Mouse (Mus musculus): ENCODE measurements around the gene Hcrt. TPM values are rescaled to one million over a fixed set of nuclear protein-coding genes. Genes with fewer than 3 reads are reported as not detected.

The Hcrt gene
- polyA plus RNA-seq, 1 experiment from 2014 or later, result 2.3 TPM

DNA sequence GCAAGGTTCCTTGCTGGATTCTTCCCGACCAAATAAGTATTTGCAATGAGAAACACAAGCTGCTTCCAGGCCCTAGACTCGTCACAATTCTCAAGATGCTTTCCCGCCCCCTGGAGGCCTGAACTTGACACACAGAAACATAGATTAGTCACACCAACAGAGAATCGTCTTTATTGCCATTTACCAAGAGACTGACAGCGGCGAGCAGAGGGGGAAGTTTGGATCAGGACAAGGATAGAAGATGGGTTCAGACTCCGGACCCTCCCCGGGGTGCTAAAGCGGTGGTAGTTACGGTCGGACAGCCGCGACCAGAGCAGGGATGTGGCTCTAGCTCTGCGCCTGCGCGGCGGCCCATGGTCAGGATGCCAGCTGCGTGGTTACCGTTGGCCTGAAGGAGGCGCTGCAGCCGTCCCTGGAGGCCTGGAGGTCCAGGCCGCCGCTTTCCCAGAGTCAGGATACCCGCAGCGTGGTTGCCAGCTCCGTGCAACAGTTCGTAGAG, 1.1 kb downstream of the Hcrt start:
- H3K4me1 ChIP-seq, result peaks cover 28% of the 10 kb centered on the region
- peak overlapping the region; percentile 52 for H3K4me2 ChIP-seq
- no peaks in the 10 kb centered on the region for H3K9me3 ChIP-seq
- peaks cover 2% of the 10 kb centered on the region; the same call in 1 of the 2 replicates for H3K36me3 ChIP-seq (replicated peaks)
- H3K4me3 ChIP-seq, result peak overlapping the region; percentile 41
- peak overlapping the region; percentile 45 for H3K9ac ChIP-seq
- H3K27me3 ChIP-seq (replicated peaks), result no peaks in the 10 kb centered on the region
- WGBS, result under 1% methylated on average over 27 of the region's 27 CpGs
- peak; percentile 51 for ATAC-seq (replicated peaks)
- H3K27ac ChIP-seq, result 0 out of 2 replicates have a peak overlapping the region, but pooled peaks have one; percentile 48

DNA sequence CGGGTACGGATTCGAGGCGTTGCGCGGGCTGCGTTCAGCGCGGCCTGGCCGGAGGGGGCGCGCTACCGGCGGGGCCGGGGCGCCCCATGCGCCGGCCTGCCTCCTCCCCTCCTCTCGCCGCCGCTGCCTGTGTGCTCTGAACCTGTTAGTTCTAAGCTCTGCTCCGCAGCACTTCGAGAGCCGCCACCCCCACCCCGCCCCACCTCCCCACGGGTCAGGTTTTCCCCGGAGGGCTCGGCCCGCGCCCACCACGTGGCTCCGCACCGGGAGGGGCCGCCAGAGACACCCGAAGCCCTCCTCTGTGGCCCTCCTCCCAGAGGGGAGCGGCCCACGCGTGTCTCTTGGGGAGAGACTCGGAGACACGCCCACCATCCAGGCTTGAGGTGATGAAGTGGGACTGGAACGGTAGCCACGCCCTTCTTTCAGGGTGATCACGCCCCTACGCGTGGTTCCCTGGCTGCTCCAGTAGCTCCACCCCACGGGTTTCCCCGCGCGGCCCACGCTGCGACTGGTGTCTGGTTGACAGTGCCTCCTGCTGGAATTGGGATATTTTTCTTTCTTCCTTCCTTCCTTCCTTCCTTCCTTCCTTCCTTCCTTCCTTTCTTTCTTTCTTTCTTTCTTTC, 3.0 kb downstream of the Hcrt start, which contains the start of gene Kcnh4:
Gene Kcnh4 (minus strand): TSS at position 332 of the 623 bp plus-strand sequence.
- WGBS, result under 1% methylated on average over 48 of the region's 51 CpGs
- H3K27ac ChIP-seq, result peak within 1 kb of the TSS; percentile 74
- ATAC-seq (replicated peaks), result peak; percentile 73

DNA sequence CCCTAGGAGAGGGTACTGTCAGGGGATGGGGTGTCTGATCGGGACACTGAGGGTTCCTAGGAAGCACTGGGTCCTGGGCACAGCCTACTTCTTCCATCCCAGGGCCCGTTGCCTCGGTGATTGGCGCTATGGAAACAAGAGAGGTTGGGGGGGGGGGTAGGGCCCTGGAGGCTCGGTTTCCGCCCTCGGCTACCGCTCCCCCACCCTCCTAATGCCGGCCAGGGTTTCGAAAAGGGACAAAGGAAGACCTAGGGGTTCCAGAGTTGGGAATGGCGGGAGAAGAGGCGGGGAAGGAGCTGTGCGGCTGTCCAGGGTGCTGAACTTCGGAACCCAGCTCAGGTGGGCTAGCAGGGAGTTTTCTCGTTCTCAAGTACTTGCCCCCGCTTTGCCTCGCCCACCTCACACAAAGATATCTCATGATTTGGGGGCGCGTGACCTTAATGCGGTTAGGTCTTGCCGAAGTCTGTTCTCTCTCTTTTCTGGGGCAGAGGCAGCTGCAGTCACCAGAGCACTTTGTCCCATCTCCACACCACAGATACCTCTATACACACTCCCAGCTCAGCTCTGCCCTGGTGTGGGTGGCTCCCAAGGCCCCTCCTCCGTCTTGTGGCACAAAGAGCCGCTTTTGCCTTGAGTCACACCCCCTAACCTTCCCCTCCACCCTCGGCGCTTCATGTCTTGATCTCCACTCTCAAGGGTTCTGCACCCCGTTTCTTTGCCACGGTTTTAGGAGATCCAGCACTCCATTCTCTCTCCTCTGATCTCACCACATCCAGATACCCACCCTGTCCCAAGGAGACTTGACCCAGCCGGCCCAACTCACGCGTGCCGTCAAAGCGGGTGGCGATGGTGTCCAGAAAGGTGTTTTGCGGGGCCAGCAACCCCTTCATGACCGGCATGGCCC, 3.8 kb downstream of the Hcrt start:
- no peaks in the 10 kb centered on the region for H3K9me3 ChIP-seq
- H3K27ac ChIP-seq, result peak overlapping the region; percentile 74
- H3K4me2 ChIP-seq, result peak overlapping the region; percentile 77
- H3K27me3 ChIP-seq (replicated peaks), result no peaks in the 10 kb centered on the region
- H3K4me3 ChIP-seq, result peak overlapping the region; percentile 76
- WGBS, result under 1% methylated on average over 35 of the region's 35 CpGs
- peak; percentile 50 for ATAC-seq (replicated peaks)
- peaks cover 9% of the 10 kb centered on the region; the same call in 1 of the 2 replicates for H3K36me3 ChIP-seq (replicated peaks)
- peaks cover 28% of the 10 kb centered on the region for H3K4me1 ChIP-seq
- H3K9ac ChIP-seq, result peak overlapping the region; percentile 77

More for the DNA sequence above, 3.0 kb downstream of the Hcrt start, which contains the start of gene Kcnh4:
- H3K4me1 ChIP-seq, result peaks cover 28% of the 10 kb centered on the region
- H3K4me3 ChIP-seq, result peak within 1 kb of the TSS; percentile 76
- H3K9ac ChIP-seq, result peak within 1 kb of the TSS; percentile 77
- H3K36me3 ChIP-seq (replicated peaks), result peaks cover 6% of the 10 kb centered on the region; the same call in 1 of the 2 replicates
- H3K9me3 ChIP-seq, result no peaks in the 10 kb centered on the region
- peak within 1 kb of the TSS; percentile 77 for H3K4me2 ChIP-seq
- no peaks in the 10 kb centered on the region for H3K27me3 ChIP-seq (replicated peaks)

DNA sequence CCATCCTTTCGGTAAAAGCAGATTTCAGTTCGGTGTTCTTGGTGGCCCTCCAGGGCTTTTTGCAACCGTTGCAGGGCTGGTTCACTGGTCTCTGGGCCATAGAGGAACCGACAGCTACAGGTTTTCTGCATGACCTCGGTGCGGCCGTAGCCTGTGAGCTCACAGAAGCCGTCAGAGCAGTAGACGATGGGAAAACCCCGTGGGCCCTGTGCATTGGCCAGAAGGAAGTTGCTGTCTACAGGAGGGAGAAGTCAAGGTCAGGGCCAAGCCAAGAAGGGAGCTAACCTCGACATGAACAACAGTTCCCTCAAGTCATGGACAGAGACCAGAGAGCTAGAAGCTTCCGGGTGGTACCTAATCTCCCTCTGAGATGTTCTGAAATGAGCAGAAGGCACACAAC, 5.2 kb downstream of the Hcrt start:
- H3K4me2 ChIP-seq, result peak overlapping the region; percentile 77
- no peak for ATAC-seq (replicated peaks)

DNA sequence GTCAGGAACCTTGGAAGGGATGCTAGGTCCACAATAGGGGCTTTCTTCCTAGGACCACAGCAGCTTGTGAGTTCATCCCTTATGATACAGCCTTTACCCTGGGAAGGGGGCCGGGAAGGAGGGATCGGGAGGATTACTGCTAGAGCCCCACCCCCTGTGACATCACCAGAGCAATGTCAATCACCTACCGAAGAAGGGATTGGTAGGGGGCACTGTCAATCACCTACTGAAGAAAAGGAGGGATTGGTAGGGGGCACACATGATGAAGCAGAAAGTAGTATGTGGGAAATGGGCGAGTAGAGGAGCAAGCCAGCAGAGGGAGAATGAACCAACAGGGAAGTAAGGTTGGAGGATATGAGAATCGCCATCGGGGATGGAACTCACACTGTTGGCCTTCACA, 6.3 kb downstream of the Hcrt start:
- no peak for ATAC-seq (replicated peaks)

More for the DNA sequence above, 5.2 kb downstream of the Hcrt start:
- Histone ChIP-seq H3K27ac (no peak overlapping the region), H3K4me3 (no peak overlapping the region), H3K4me1 (peaks cover 28% of the 10 kb centered on the region), H3K9ac (no peak overlapping the region), H3K36me3 (replicated peaks) (peaks cover 9% of the 10 kb centered on the region; the same call in 1 of the 2 replicates), H3K27me3 (replicated peaks) (no peaks in the 10 kb centered on the region), H3K9me3 (no peaks in the 10 kb centered on the region)
- WGBS, result 90% methylated on average over 12 of the region's 12 CpGs

DNA sequence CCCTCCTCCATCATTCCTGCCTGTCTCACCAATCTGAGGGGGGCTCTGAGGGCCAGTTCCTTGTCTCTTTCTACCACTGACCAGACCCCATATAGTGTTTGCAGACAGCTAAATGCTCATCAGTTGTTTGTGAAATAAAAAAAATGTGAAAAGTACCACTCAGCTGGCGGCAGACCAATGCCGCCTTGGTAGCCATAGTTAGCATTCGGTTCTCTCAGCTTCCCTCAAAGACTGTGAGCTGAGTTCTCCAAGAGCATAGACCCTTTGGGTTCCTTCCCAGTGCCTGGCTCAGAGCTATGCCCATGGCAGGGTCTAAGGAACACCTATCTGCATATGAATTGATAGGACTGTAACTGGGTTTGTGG, 8.1 kb downstream of the Hcrt start:
- peaks cover 16% of the 10 kb centered on the region for H3K36me3 ChIP-seq (replicated peaks)
- 93% methylated on average over 3 of the region's 3 CpGs for WGBS
- peaks cover 18% of the 10 kb centered on the region for H3K4me1 ChIP-seq

More for the DNA sequence above, 6.3 kb downstream of the Hcrt start:
- Histone ChIP-seq H3K4me1 (peaks cover 28% of the 10 kb centered on the region), H3K4me3 (no peak overlapping the region), H3K9me3 (no peaks in the 10 kb centered on the region), H3K4me2 (no peak overlapping the region), H3K9ac (no peak overlapping the region), H3K27ac (no peak overlapping the region), H3K27me3 (replicated peaks) (no peaks in the 10 kb centered on the region), H3K36me3 (replicated peaks) (peaks cover 14% of the 10 kb centered on the region)
- WGBS, result 72% methylated on average over 6 of the region's 6 CpGs

DNA sequence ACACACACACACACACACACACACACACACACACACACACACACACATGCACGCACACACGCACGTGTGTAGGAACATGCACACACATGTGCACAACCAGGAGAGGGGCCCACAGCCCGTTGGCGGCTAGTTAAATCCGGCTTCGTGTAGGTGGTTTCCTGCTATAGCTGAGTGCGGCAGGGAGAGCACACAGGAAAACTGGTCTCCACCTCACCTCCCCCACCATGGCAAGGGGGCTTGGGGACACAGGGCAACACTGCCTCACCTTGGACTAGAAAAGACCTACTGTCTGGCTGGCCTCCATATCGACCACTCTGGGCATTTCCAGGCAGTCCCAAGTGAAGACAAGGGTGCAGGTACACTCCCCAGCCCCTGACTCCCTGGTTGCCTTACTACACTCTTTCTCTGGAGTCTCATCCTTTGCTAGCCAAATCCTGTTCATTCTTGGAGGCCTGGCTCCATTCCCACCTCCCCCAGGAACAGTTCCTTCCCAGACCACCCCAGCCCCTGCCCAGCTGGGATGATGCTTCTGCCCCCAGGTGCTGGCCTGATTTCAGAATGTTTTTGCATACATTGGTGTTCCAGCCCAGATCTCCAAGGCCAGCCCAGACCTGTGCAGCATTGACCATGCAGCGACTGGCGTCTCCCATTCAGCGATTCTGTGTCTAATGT, 8.6 kb downstream of the Hcrt start:
- Histone ChIP-seq H3K27me3 (replicated peaks) (0 out of 2 replicates have a peak, but pooled peaks cover 4% of the 10 kb centered on the region), H3K9ac (no peak overlapping the region), H3K36me3 (replicated peaks) (peaks cover 19% of the 10 kb centered on the region), H3K4me2 (no peak overlapping the region), H3K4me1 (peaks cover 13% of the 10 kb centered on the region), H3K27ac (no peak overlapping the region), H3K9me3 (no peaks in the 10 kb centered on the region), H3K4me3 (no peak overlapping the region)
- 86% methylated on average over 12 of the region's 12 CpGs for WGBS
- ATAC-seq (replicated peaks), result no peak

More for the DNA sequence above, 8.1 kb downstream of the Hcrt start:
- H3K27ac ChIP-seq, result no peak overlapping the region
- H3K9me3 ChIP-seq, result no peaks in the 10 kb centered on the region
- no peak for ATAC-seq (replicated peaks)
- no peak overlapping the region for H3K4me2 ChIP-seq
- no peak overlapping the region for H3K4me3 ChIP-seq
- H3K27me3 ChIP-seq (replicated peaks), result 0 out of 2 replicates have a peak, but pooled peaks cover 1% of the 10 kb centered on the region
- H3K9ac ChIP-seq, result no peak overlapping the region

DNA sequence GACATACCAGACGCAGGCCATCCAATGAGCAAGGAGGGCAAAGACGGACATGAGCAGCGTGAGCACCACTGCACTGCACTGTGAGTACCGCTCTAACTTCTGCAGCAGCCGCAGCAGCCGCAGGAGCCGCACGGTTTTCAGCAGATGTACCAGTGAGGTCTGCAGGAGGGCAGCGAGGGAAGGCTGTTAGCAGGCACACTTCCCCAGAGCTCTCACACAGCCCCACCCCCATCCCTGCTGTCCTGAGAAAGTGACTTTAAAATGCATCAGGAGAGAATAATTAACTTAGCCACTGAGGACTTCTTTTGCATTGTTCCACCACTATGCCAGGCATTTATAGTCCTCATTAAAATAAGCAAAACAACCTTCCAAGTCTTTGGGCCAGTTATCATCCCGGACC, 10.4 kb downstream of the Hcrt start:
- Histone ChIP-seq H3K36me3 (replicated peaks) (peaks cover 19% of the 10 kb centered on the region), H3K4me3 (no peak overlapping the region), H3K27me3 (replicated peaks) (0 out of 2 replicates have a peak, but pooled peaks cover 4% of the 10 kb centered on the region), H3K4me2 (no peak overlapping the region), H3K9me3 (no peaks in the 10 kb centered on the region), H3K4me1 (no peaks in the 10 kb centered on the region), H3K27ac (no peak overlapping the region), H3K9ac (no peak overlapping the region)
- 44% methylated on average over 10 of the region's 10 CpGs for WGBS
- ATAC-seq (replicated peaks), result no peak

DNA sequence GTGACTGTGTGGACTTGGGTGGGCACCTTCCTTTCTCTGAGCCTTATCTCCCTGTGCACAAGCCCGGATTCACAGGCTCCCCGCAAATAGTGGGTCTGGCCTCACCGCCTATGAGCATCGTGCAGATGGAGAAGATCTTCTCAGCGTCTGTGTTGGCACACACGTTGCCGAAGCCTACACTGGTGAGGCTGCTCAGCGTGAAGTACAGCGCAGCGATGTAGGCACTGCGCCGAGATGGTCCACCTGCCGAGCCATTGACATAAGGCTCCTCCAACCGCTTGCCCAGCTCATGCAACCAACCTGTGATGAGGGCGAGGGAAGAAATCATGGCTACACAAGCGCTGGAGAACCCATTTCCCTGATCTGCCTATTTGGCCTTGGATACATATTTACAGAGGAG, 12.6 kb downstream of the Hcrt start:
- H3K4me3 ChIP-seq, result no peak overlapping the region
- no peak overlapping the region for H3K4me2 ChIP-seq
- H3K27me3 ChIP-seq (replicated peaks), result 0 out of 2 replicates have a peak, but pooled peaks cover 4% of the 10 kb centered on the region
- WGBS, result 91% methylated on average over 16 of the region's 16 CpGs
- H3K27ac ChIP-seq, result no peak overlapping the region
- no peak overlapping the region for H3K9ac ChIP-seq
- H3K9me3 ChIP-seq, result no peaks in the 10 kb centered on the region
- H3K36me3 ChIP-seq (replicated peaks), result peaks cover 15% of the 10 kb centered on the region
- no peaks in the 10 kb centered on the region for H3K4me1 ChIP-seq
- no peak for ATAC-seq (replicated peaks)

DNA sequence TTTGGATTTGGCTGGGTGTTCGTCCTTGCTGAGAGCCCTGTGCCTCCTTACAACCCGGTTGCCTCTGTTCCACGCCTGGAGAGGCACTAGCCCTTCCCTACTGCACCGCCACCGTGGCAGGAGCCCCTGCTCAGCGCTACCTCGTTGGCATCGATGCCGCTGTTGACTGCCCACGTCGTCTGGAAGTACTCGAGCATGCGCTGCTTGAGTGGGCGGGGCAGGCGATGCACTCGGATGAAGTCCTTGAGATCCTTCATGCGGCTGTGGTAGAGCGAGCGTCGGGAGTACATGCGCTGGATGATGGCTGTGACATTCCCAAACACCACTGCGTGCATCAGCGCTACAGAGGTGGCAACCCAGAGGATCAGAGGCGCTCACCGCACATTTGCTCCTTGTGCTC, 13.3 kb downstream of the Hcrt start:
- no peak for ATAC-seq (replicated peaks)
- no peak overlapping the region for H3K27ac ChIP-seq
- H3K9me3 ChIP-seq, result no peaks in the 10 kb centered on the region
- H3K36me3 ChIP-seq (replicated peaks), result peaks cover 11% of the 10 kb centered on the region
- 0 out of 2 replicates have a peak, but pooled peaks cover 4% of the 10 kb centered on the region for H3K27me3 ChIP-seq (replicated peaks)
- H3K4me2 ChIP-seq, result no peak overlapping the region
- H3K4me1 ChIP-seq, result no peaks in the 10 kb centered on the region
- no peak overlapping the region for H3K9ac ChIP-seq
- 49% methylated on average over 25 of the region's 25 CpGs for WGBS
- H3K4me3 ChIP-seq, result no peak overlapping the region

DNA sequence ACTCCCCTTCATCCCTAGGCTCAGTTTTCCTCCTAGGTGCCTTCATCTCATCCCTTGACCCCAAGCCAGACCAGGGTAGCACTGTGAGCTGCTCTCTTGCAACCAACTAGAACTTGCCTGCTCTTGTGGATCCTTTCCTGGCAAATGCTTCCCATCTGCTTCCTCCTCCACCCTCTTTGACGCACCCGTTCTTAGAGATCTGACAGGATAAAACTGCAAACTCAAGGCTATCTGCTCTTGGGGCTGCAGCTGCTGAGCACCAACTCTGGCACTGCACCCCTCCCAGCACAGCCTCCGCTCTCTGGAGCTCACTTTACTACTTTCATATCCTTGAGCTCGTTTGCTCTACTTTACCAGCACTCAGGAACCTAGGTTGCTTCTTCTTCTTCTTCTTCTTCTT, 14.1 kb downstream of the Hcrt start:
- Histone ChIP-seq H3K4me3 (no peak overlapping the region), H3K27me3 (replicated peaks) (0 out of 2 replicates have a peak, but pooled peaks cover 4% of the 10 kb centered on the region), H3K4me1 (no peaks in the 10 kb centered on the region), H3K9me3 (no peaks in the 10 kb centered on the region), H3K9ac (no peak overlapping the region), H3K4me2 (no peak overlapping the region), H3K27ac (no peak overlapping the region), H3K36me3 (replicated peaks) (peaks cover 10% of the 10 kb centered on the region)
- no peak for ATAC-seq (replicated peaks)
- 74% methylated on average over 4 of the region's 4 CpGs for WGBS
